Mouse (Mus musculus) left cerebral cortex, postnatal 4 days (tissue): Measurements from ENCODE around the gene Cphx1. TPM values are rescaled to one million over a fixed set of nuclear protein-coding genes. Genes with fewer than 3 reads are reported as not detected.

Source experiments
- total RNA-seq, 2 experiments: library from RNA; stranded (reverse); gene quantifications; 2 replicates each; pipeline ENCODE4 v1.2.3; 2021

Gene Cphx1
- total RNA-seq, 2 experiments from 2014 or later = not detected

Other genes starting within 250 kb of the Cphx1 start
- gene Ppif, start 244.2 kb upstream of the Cphx1 start, total RNA-seq = 10 to 100 TPM; 19.9 to 20.8 TPM
- 10 to 100 TPM; 34.2 to 34.8 TPM for gene Zcchc24, start 169.3 kb upstream of the Cphx1 start, total RNA-seq
- 1 to 10 TPM; 7.3 to 9.2 TPM for gene Anxa11, start 96.1 kb upstream of the Cphx1 start, total RNA-seq
- gene Plac9a, start 35.2 kb upstream of the Cphx1 start, total RNA-seq = 1 to 10 TPM in 1 of 2 experiments, not detected in 1; 1.0 TPM
- 10 to 100 TPM; 14.9 to 17.5 TPM for gene Tmem254a, start 10.6 kb upstream of the Cphx1 start, total RNA-seq
- 1 to 10 TPM; 1.5 to 3.0 TPM for gene Duxbl1, start 40.3 kb downstream of the Cphx1 start, total RNA-seq
- 1 to 10 TPM; 1.3 to 5.1 TPM for gene Gm9780, start 104.4 kb downstream of the Cphx1 start, total RNA-seq
- gene Tmem254c, start 129.1 kb downstream of the Cphx1 start, total RNA-seq = 10 to 100 TPM; 38.8 to 48.4 TPM
- not detected for gene Cphx2, start 143.2 kb downstream of the Cphx1 start, total RNA-seq
- gene Cphx3, start 144.0 kb downstream of the Cphx1 start, total RNA-seq = not detected
- gene Duxbl2, start 180.0 kb downstream of the Cphx1 start, total RNA-seq = under 1 TPM; 0.66 to 0.72 TPM
- gene Plac9b, start 244.2 kb downstream of the Cphx1 start, total RNA-seq = 10 to 100 TPM in 1 of 2 experiments, 1 to 10 TPM in 1; 9.7 to 13.0 TPM